Mouse (Mus musculus): ENCODE measurements around the gene Tab1. TPM values are rescaled to one million over a fixed set of nuclear protein-coding genes. Genes with fewer than 3 reads are reported as not detected.

The Tab1 gene
- 28.0 and 30.0 TPM in 2 replicates for polyA plus RNA-seq (2014; fragmentation: Nextera tagmentation; extraction: Ambion mirVana)

DNA sequence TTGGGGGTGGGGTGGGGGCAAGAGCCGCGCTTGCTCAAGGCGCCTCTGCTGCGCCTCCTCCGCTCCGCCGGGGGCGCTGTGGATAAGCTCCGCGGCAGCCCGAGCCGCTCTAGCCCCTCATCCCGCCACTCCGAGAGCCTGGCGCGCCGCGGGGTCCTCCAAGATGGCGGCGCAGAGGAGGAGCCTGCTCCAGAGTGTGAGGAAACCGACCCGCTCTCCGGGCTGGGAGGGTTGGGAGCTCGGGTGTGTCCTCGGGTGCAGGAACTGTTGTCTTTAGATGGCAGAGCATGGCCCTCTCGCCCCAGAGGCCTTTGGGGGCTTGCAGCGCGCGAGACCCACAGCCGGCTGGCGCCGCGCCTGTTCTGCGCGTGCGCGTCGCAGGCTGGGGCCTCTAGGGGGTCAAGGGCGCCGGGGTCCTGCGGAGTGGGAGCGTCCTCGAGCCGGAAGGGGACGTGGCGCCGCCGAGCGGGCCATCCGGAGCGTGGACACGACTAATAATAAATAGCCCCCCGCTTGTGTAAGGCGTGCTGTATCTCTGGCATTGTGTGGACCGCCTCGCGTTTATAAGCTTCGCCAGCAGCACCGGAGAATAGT lies at the start of gene Tab1:
Gene Tab1, plus strand, starts transcription at position 135 of the 594 bp plus-strand sequence.
- H3K4me3 ChIP-seq (ENCODE audit: control insufficient read depth in 1 of 2, insufficient read depth in 1 of 2, low read depth in 1 of 2, low read length in 2 of 2) = peak within 1 kb of the TSS; percentile 74 to 85
- H3K9ac ChIP-seq (ENCODE audit: low read length) = peak within 1 kb of the TSS; percentile 95
- H3K27ac ChIP-seq (replicated peaks in 1 of 2; ENCODE audit: control insufficient read depth in 1 of 2, insufficient read depth in 1 of 2, low read depth in 2 of 2, low read length in 2 of 2) = peak within 1 kb of the TSS; percentile 98 to 100
- H3K4me1 ChIP-seq (ENCODE audit: control insufficient read depth in 2 of 2, insufficient read depth in 2 of 2, low read length in 2 of 2) = peaks cover 12 to 36% of the 10 kb centered on the region in 2 experiments
- H3K4me2 ChIP-seq (ENCODE audit: low read length) = peak within 1 kb of the TSS; percentile 98
- H3K27me3 ChIP-seq (ENCODE audit: control insufficient read depth, insufficient read depth, low read length) = no peaks in the 10 kb centered on the region
- peak; percentile 91 for ATAC-seq (ENCODE audit: insufficient number of reproducible peaks, insufficient read depth, low FRiP score, low read depth)
- H3K9me3 ChIP-seq (ENCODE audit: control insufficient read depth, low read length) = no peaks in the 10 kb centered on the region
- under 1% methylated on average over 58 of the region's 59 CpGs for WGBS
- peaks cover 5% of the 10 kb centered on the region; the same call in 1 of the 2 replicates for H3K36me3 ChIP-seq (ENCODE audit: control insufficient read depth, insufficient read depth, low read length)

DNA sequence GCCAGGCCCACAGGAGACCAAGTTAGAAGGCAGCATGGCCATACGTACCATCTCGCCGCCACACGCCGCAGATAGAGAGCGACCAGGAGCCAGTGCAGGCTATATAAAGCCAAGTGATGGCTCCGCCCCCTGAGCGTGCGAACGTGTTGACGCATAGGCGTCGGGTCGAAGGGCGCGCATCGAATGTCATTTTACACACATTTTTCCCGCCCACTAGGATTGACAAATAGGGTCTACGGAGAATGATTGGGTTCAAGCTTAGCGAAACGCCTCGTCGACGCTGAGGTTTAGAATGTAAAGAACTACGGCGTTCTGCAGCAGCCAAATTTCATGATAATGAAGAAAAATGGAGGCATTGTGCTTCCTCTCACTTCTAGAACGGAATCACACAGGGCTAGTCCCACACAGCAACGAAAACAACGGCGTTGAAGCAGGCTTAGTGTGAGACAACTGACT lies 49.6 kb upstream of the Tab1 start:
- H3K27me3 ChIP-seq (ENCODE audit: control insufficient read depth, insufficient read depth, low read length) = no peaks in the 10 kb centered on the region
- under 1% methylated on average over 30 of the region's 30 CpGs for WGBS
- peaks cover 40% of the 10 kb centered on the region for H3K36me3 ChIP-seq (ENCODE audit: control insufficient read depth, insufficient read depth, low read length)

DNA sequence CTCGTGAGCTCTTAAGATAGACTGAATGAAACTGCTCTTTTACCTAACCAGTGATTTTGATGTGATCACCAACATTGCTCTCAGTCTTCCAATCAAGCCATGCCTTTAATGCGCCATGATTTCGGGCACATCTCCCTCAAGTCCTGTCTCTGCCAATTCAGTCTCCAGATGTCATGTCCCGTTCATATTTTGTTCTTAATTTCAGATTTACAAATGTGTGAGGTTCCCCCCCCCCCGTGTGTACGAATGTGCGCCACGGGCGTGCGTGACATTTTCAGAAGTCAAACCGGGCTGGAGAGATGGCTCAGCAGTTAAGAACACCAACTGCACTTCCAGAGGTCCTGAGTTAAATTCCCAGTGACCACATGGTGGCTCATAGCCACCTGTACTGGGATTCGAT lies 49.2 kb upstream of the Tab1 start:
- H3K27ac ChIP-seq (replicated peaks in 1 of 2; ENCODE audit: control insufficient read depth in 1 of 2, insufficient read depth in 1 of 2, low read depth in 2 of 2, low read length in 2 of 2) = peak overlapping the region; percentile 94 to 95
- ATAC-seq (ENCODE audit: insufficient number of reproducible peaks, insufficient read depth, low FRiP score, low read depth) = no peak
- H3K27me3 ChIP-seq (ENCODE audit: control insufficient read depth, insufficient read depth, low read length) = no peaks in the 10 kb centered on the region
- H3K4me1 ChIP-seq (ENCODE audit: control insufficient read depth in 2 of 2, insufficient read depth in 2 of 2, low read length in 2 of 2) = peaks cover 4 to 33% of the 10 kb centered on the region in 2 experiments
- no peaks in the 10 kb centered on the region for H3K9me3 ChIP-seq (ENCODE audit: control insufficient read depth, low read length)
- H3K36me3 ChIP-seq (ENCODE audit: control insufficient read depth, insufficient read depth, low read length) = peaks cover 36% of the 10 kb centered on the region
- H3K4me3 ChIP-seq (ENCODE audit: control insufficient read depth in 1 of 2, insufficient read depth in 1 of 2, low read depth in 1 of 2, low read length in 2 of 2) = peak overlapping the region; percentile 52 to 66
- peak overlapping the region; percentile 88 for H3K4me2 ChIP-seq (ENCODE audit: low read length)
- peak overlapping the region; percentile 81 for H3K9ac ChIP-seq (ENCODE audit: low read length)
- 2% methylated on average over 12 of the region's 12 CpGs for WGBS

More for the DNA sequence above, 49.6 kb upstream of the Tab1 start:
- Histone ChIP-seq H3K27ac (replicated peaks in 1 of 2; ENCODE audit: control insufficient read depth in 1 of 2, insufficient read depth in 1 of 2, low read depth in 2 of 2, low read length in 2 of 2) (peak overlapping the region; percentile 94 to 95), H3K9me3 (ENCODE audit: control insufficient read depth, low read length) (no peaks in the 10 kb centered on the region), H3K4me2 (ENCODE audit: low read length) (peak overlapping the region; percentile 88), H3K4me1 (ENCODE audit: control insufficient read depth in 2 of 2, insufficient read depth in 2 of 2, low read length in 2 of 2) (peaks cover 4 to 36% of the 10 kb centered on the region in 2 experiments), H3K9ac (ENCODE audit: low read length) (peak overlapping the region; percentile 90), H3K4me3 (ENCODE audit: control insufficient read depth in 1 of 2, insufficient read depth in 1 of 2, low read depth in 1 of 2, low read length in 2 of 2) (peak overlapping the region; percentile 60 to 66)
- ATAC-seq (ENCODE audit: insufficient number of reproducible peaks, insufficient read depth, low FRiP score, low read depth) = peak; percentile 88

- WGBS = 72% methylated on average over 9 of the region's 9 CpGs
These were observed 45.4 kb upstream of the Tab1 start for GRCm38 (mm10) chr15:80087406-80088012.

GRCm38 (mm10) chr15:80088637-80089036 lies 44.3 kb upstream of the Tab1 start:
- no peak overlapping the region for H3K9ac ChIP-seq (ENCODE audit: low read length)
- ATAC-seq (ENCODE audit: insufficient number of reproducible peaks, insufficient read depth, low FRiP score, low read depth) = no peak
- no peak overlapping the region for H3K4me2 ChIP-seq (ENCODE audit: low read length)
- H3K9me3 ChIP-seq (ENCODE audit: control insufficient read depth, low read length) = no peaks in the 10 kb centered on the region
- peaks cover 2 to 3% of the 10 kb centered on the region in 2 experiments; a peak in 1 of 4 replicates for H3K4me1 ChIP-seq (ENCODE audit: control insufficient read depth in 2 of 2, insufficient read depth in 2 of 2, low read length in 2 of 2)
- H3K4me3 ChIP-seq (ENCODE audit: control insufficient read depth in 1 of 2, insufficient read depth in 1 of 2, low read depth in 1 of 2, low read length in 2 of 2) = no peak overlapping the region
- 26% methylated on average over 4 of the region's 4 CpGs for WGBS
- no peak overlapping the region for H3K27ac ChIP-seq (replicated peaks in 1 of 2; ENCODE audit: control insufficient read depth in 1 of 2, insufficient read depth in 1 of 2, low read depth in 2 of 2, low read length in 2 of 2)
- peaks cover 31% of the 10 kb centered on the region for H3K27me3 ChIP-seq (ENCODE audit: control insufficient read depth, insufficient read depth, low read length)
- H3K36me3 ChIP-seq (ENCODE audit: control insufficient read depth, insufficient read depth, low read length) = no peaks in the 10 kb centered on the region

More at GRCm38 (mm10) chr15:80087406-80088012, 45.4 kb upstream of the Tab1 start:
- Histone ChIP-seq H3K27ac (replicated peaks in 1 of 2; ENCODE audit: control insufficient read depth in 1 of 2, insufficient read depth in 1 of 2, low read depth in 2 of 2, low read length in 2 of 2) (no peak overlapping the region), H3K9me3 (ENCODE audit: control insufficient read depth, low read length) (no peaks in the 10 kb centered on the region), H3K4me1 (ENCODE audit: control insufficient read depth in 2 of 2, insufficient read depth in 2 of 2, low read length in 2 of 2) (peaks cover 2 to 3% of the 10 kb centered on the region in 2 experiments; a peak in 1 of 4 replicates), H3K9ac (ENCODE audit: low read length) (no peak overlapping the region), H3K4me2 (ENCODE audit: low read length) (no peak overlapping the region), H3K36me3 (ENCODE audit: control insufficient read depth, insufficient read depth, low read length) (no peaks in the 10 kb centered on the region), H3K4me3 (ENCODE audit: control insufficient read depth in 1 of 2, insufficient read depth in 1 of 2, low read depth in 1 of 2, low read length in 2 of 2) (no peak overlapping the region), H3K27me3 (ENCODE audit: control insufficient read depth, insufficient read depth, low read length) (peaks cover 20% of the 10 kb centered on the region)
- ATAC-seq (ENCODE audit: insufficient number of reproducible peaks, insufficient read depth, low FRiP score, low read depth) = no peak

DNA sequence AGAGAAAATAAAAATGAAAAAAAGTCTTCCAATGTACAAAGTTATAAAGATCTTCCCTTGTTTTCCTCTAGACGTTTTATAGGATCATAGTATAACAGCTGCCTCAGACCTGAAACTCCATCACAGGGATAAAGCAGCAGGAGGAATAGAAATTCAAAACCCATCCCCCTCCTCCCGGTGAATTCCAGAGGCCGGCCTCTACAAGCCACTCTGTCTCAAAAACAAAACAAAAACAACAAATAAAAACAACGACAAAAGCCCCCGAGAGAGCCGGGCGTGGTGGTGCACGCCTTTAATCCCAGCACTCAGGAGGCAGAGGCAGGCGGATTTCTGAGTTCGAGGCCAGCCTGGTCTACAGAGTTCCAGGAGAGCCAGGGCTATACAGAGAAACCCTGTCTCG lies 42.8 kb upstream of the Tab1 start:
- Histone ChIP-seq H3K36me3 (ENCODE audit: control insufficient read depth, insufficient read depth, low read length) (no peaks in the 10 kb centered on the region), H3K4me2 (ENCODE audit: low read length) (no peak overlapping the region), H3K4me3 (ENCODE audit: control insufficient read depth in 1 of 2, insufficient read depth in 1 of 2, low read depth in 1 of 2, low read length in 2 of 2) (no peak overlapping the region), H3K9ac (ENCODE audit: low read length) (no peak overlapping the region; the same call in 1 of the 2 replicates), H3K4me1 (ENCODE audit: control insufficient read depth in 2 of 2, insufficient read depth in 2 of 2, low read length in 2 of 2) (peaks cover 2 to 3% of the 10 kb centered on the region in 2 experiments; a peak in 1 of 4 replicates), H3K27ac (replicated peaks in 1 of 2; ENCODE audit: control insufficient read depth in 1 of 2, insufficient read depth in 1 of 2, low read depth in 2 of 2, low read length in 2 of 2) (no peak overlapping the region), H3K27me3 (ENCODE audit: control insufficient read depth, insufficient read depth, low read length) (peaks cover 31% of the 10 kb centered on the region), H3K9me3 (ENCODE audit: control insufficient read depth, low read length) (no peaks in the 10 kb centered on the region)
- ATAC-seq (ENCODE audit: insufficient number of reproducible peaks, insufficient read depth, low FRiP score, low read depth) = no peak
- 74% methylated on average over 11 of the region's 11 CpGs for WGBS

DNA sequence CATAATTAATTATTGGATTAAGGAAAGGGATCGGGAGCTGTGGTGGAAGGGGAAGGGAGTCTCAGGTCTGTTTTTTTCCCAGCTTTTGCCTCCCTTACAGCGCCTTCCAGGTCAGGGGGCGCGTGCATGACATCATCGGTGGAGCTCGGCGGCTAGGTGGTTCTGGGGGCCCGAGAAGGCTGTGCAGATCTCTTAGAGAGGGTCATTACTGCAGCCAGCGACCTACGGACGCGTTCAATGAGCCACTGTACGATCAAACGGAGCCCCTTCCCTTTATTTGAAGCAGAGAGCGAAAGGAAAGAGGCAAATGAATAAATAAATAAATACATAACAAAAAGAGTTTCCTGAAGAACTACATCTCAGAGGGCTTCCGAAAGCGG lies 42.2 kb upstream of the Tab1 start:
- 2% methylated on average over 17 of the region's 17 CpGs for WGBS
- ATAC-seq (ENCODE audit: insufficient number of reproducible peaks, insufficient read depth, low FRiP score, low read depth) = no peak
- H3K27ac ChIP-seq (replicated peaks in 1 of 2; ENCODE audit: control insufficient read depth in 1 of 2, insufficient read depth in 1 of 2, low read depth in 2 of 2, low read length in 2 of 2) = no peak overlapping the region
- peaks cover 2 to 3% of the 10 kb centered on the region in 2 experiments; a peak in 1 of 4 replicates for H3K4me1 ChIP-seq (ENCODE audit: control insufficient read depth in 2 of 2, insufficient read depth in 2 of 2, low read length in 2 of 2)
- H3K27me3 ChIP-seq (ENCODE audit: control insufficient read depth, insufficient read depth, low read length) = peaks cover 31% of the 10 kb centered on the region
- H3K4me2 ChIP-seq (ENCODE audit: low read length) = peak overlapping the region; percentile 72
- no peaks in the 10 kb centered on the region for H3K9me3 ChIP-seq (ENCODE audit: control insufficient read depth, low read length)
- H3K36me3 ChIP-seq (ENCODE audit: control insufficient read depth, insufficient read depth, low read length) = no peaks in the 10 kb centered on the region
- H3K4me3 ChIP-seq (ENCODE audit: control insufficient read depth in 1 of 2, insufficient read depth in 1 of 2, low read depth in 1 of 2, low read length in 2 of 2) = peak overlapping the region; percentile 56 to 72
- peak overlapping the region; percentile 75 for H3K9ac ChIP-seq (ENCODE audit: low read length)
